Mouse (Mus musculus): ENCODE measurements around the gene Ldhc. TPM values are rescaled to one million over a fixed set of nuclear protein-coding genes. Genes with fewer than 3 reads are reported as not detected.
"Not testable (repeated sequence)": the region's sequence is repeated elsewhere in the genome, so short reads cannot be mapped to it uniquely, and the experiment has no call there.

Gene Ldhc
- polyA plus RNA-seq, 1 experiment = 0.04 TPM

- TF ChIP-seq GATA1 (IDR thresholded peaks at IDR 0.05; ENCODE audit: low read length) (no peak), TAL1 (IDR thresholded peaks at IDR 0.05; ENCODE audit: low read length) (no peak)
- Histone ChIP-seq H3K4me3 (replicated peaks) (no peak overlapping the region), H3K36me3 (ENCODE audit: control insufficient read depth) (peaks cover 15% of the 10 kb centered on the region), H3K4me1 (ENCODE audit: control insufficient read depth) (peaks cover 12% of the 10 kb centered on the region), H3K27me3 (ENCODE audit: control insufficient read depth) (no peaks in the 10 kb centered on the region), H3K9me3 (ENCODE audit: control insufficient read depth, low read length) (no peaks in the 10 kb centered on the region)
Observed at GRCm38 (mm10) chr7:46880992-46881391, 20.0 kb downstream of the Ldhc start.

- not testable (repeated sequence) for H3K9me3 ChIP-seq (ENCODE audit: control insufficient read depth, low read length); H3K27me3 ChIP-seq (ENCODE audit: control insufficient read depth); H3K4me3 ChIP-seq (replicated peaks)
- peaks cover 12% of the 10 kb centered on the region for H3K4me1 ChIP-seq (ENCODE audit: control insufficient read depth)
- H3K36me3 ChIP-seq (ENCODE audit: control insufficient read depth) = peaks cover 24% of the 10 kb centered on the region
Observed at GRCm38 (mm10) chr7:46881941-46882340, 20.9 kb downstream of the Ldhc start.

- no peaks in the 10 kb centered on the region for H3K9me3 ChIP-seq (ENCODE audit: control insufficient read depth, low read length)
- H3K4me1 ChIP-seq (ENCODE audit: control insufficient read depth) = peaks cover 10% of the 10 kb centered on the region
- H3K4me3 ChIP-seq (replicated peaks) = no peak overlapping the region
Observed at GRCm38 (mm10) chr7:46883304-46883703, 22.3 kb downstream of the Ldhc start.

GRCm38 (mm10) chr7:46895511-46895910 is 34.5 kb downstream of the Ldhc start:
- H3K9me3 ChIP-seq (ENCODE audit: control insufficient read depth, low read length) = no peaks in the 10 kb centered on the region
- no peaks in the 10 kb centered on the region for H3K27me3 ChIP-seq (ENCODE audit: control insufficient read depth)
- H3K36me3 ChIP-seq (ENCODE audit: control insufficient read depth) = peaks cover 84% of the 10 kb centered on the region
- no peaks in the 10 kb centered on the region for H3K4me1 ChIP-seq (ENCODE audit: control insufficient read depth)
- no peak overlapping the region for H3K4me3 ChIP-seq (replicated peaks)
- TF ChIP-seq GATA1 (IDR thresholded peaks at IDR 0.05; ENCODE audit: low read length) (no peak), TAL1 (IDR thresholded peaks at IDR 0.05; ENCODE audit: low read length) (no peak)

More at GRCm38 (mm10) chr7:46883304-46883703, 22.3 kb downstream of the Ldhc start:
- Histone ChIP-seq H3K36me3 (ENCODE audit: control insufficient read depth) (peaks cover 37% of the 10 kb centered on the region), H3K27me3 (ENCODE audit: control insufficient read depth) (no peaks in the 10 kb centered on the region)
- TF ChIP-seq GATA1 (IDR thresholded peaks at IDR 0.05; ENCODE audit: low read length) (no peak), TAL1 (IDR thresholded peaks at IDR 0.05; ENCODE audit: low read length) (no peak)

GRCm38 (mm10) chr7:46899343-46899742 is 38.3 kb downstream of the Ldhc start:
- peaks cover 80% of the 10 kb centered on the region for H3K36me3 ChIP-seq (ENCODE audit: control insufficient read depth)
- no peak overlapping the region for H3K4me3 ChIP-seq (replicated peaks)
- no peaks in the 10 kb centered on the region for H3K4me1 ChIP-seq (ENCODE audit: control insufficient read depth)
- no peaks in the 10 kb centered on the region for H3K27me3 ChIP-seq (ENCODE audit: control insufficient read depth)
- TF ChIP-seq TAL1 (IDR thresholded peaks at IDR 0.05; ENCODE audit: low read length) (no peak), GATA1 (IDR thresholded peaks at IDR 0.05; ENCODE audit: low read length) (no peak)
- no peaks in the 10 kb centered on the region for H3K9me3 ChIP-seq (ENCODE audit: control insufficient read depth, low read length)

GRCm38 (mm10) chr7:46911250-46911649 is 50.2 kb downstream of the Ldhc start:
- TF ChIP-seq GATA1 (IDR thresholded peaks at IDR 0.05; ENCODE audit: low read length) = no peak
- no peak for TF ChIP-seq TAL1 (IDR thresholded peaks at IDR 0.05; ENCODE audit: low read length)
- Histone ChIP-seq H3K36me3 (ENCODE audit: control insufficient read depth) (peaks cover 83% of the 10 kb centered on the region), H3K4me3 (replicated peaks) (no peak overlapping the region), H3K9me3 (ENCODE audit: control insufficient read depth, low read length) (no peaks in the 10 kb centered on the region), H3K4me1 (ENCODE audit: control insufficient read depth) (peaks cover 3% of the 10 kb centered on the region), H3K27me3 (ENCODE audit: control insufficient read depth) (no peaks in the 10 kb centered on the region)

- Histone ChIP-seq H3K36me3 (ENCODE audit: control insufficient read depth) (peaks cover 45% of the 10 kb centered on the region), H3K27me3 (ENCODE audit: control insufficient read depth) (no peaks in the 10 kb centered on the region)
- TF ChIP-seq TAL1 (IDR thresholded peaks at IDR 0.05; ENCODE audit: low read length) (no peak), GATA1 (IDR thresholded peaks at IDR 0.05; ENCODE audit: low read length) (no peak)
Observed at GRCm38 (mm10) chr7:46916376-46916775, 55.4 kb downstream of the Ldhc start.

GRCm38 (mm10) chr7:46918678-46919371 is 57.8 kb downstream of the Ldhc start:
- peaks cover 40% of the 10 kb centered on the region for H3K4me1 ChIP-seq (ENCODE audit: control insufficient read depth)
- H3K9me3 ChIP-seq (ENCODE audit: control insufficient read depth, low read length) = no peaks in the 10 kb centered on the region
- peak overlapping the region; percentile 79 for H3K4me3 ChIP-seq (replicated peaks)
- no peak for TF ChIP-seq GATA1 (IDR thresholded peaks at IDR 0.05; ENCODE audit: low read length)
- no peak for TF ChIP-seq TAL1 (IDR thresholded peaks at IDR 0.05; ENCODE audit: low read length)
- no peaks in the 10 kb centered on the region for H3K27me3 ChIP-seq (ENCODE audit: control insufficient read depth)
- peaks cover 26% of the 10 kb centered on the region for H3K36me3 ChIP-seq (ENCODE audit: control insufficient read depth)

More at GRCm38 (mm10) chr7:46916376-46916775, 55.4 kb downstream of the Ldhc start:
- H3K9me3 ChIP-seq (ENCODE audit: control insufficient read depth, low read length) = no peaks in the 10 kb centered on the region
- no peak overlapping the region for H3K4me3 ChIP-seq (replicated peaks)
- peaks cover 40% of the 10 kb centered on the region for H3K4me1 ChIP-seq (ENCODE audit: control insufficient read depth)

- TF ChIP-seq TAL1 (IDR thresholded peaks at IDR 0.05; ENCODE audit: low read length) (no peak), GATA1 (IDR thresholded peaks at IDR 0.05; ENCODE audit: low read length) (no peak)
- no peaks in the 10 kb centered on the region for H3K27me3 ChIP-seq (ENCODE audit: control insufficient read depth)
- peaks cover 24% of the 10 kb centered on the region for H3K36me3 ChIP-seq (ENCODE audit: control insufficient read depth)
- H3K9me3 ChIP-seq (ENCODE audit: control insufficient read depth, low read length) = no peaks in the 10 kb centered on the region
- H3K4me1 ChIP-seq (ENCODE audit: control insufficient read depth) = peaks cover 42% of the 10 kb centered on the region
- peak within 1 kb of the TSS; percentile 79 for H3K4me3 ChIP-seq (replicated peaks)
Observed at GRCm38 (mm10) chr7:46919551-46920176, 58.7 kb downstream of the Ldhc start, which contains the start of gene Tsg101. Gene Tsg101, minus strand, starts transcription at chr7:46919969.

Measured in erythroblast, embryonic 14.5 days (primary cell).